Mouse (Mus musculus): ENCODE results near the gene Pcdh19. TPM values are rescaled to one million over a fixed set of nuclear protein-coding genes. Genes with fewer than 3 reads are reported as not detected.

Gene Pcdh19
- polyA plus RNA-seq, 1 experiment from 2014 or later: 0.95 TPM

DNA sequence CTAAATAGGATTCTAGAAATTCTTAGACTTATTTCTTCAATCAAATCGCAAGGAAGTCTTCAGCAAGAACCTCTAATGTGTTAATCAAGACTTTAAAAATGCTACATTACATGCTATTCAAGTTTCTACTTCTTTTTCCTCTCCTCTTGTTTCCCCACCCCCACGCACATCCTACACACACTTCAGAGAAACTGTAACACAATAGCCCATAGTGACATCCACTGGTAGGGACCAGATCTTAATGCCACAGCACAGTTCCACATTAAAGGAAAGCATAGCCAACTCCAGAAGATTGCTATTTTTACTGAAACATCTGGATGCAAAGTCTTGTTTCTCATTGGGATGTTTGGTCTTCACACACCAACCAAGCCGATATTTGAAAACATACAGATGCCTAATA, 4.8 kb downstream of the Pcdh19 start:
- H3K4me3 ChIP-seq (ENCODE audit: low read length): no peak overlapping the region
- H3K4me2 ChIP-seq (ENCODE audit: low read depth, low read length): no peak overlapping the region
- no peak overlapping the region for H3K27ac ChIP-seq (ENCODE audit: low read length)
- H3K9me3 ChIP-seq (replicated peaks; ENCODE audit: control insufficient read depth, low read length): no peaks in the 10 kb centered on the region
- no peaks in the 10 kb centered on the region for H3K36me3 ChIP-seq (ENCODE audit: control insufficient read depth, insufficient read depth)
- peaks cover 37% of the 10 kb centered on the region for H3K27me3 ChIP-seq (ENCODE audit: control insufficient read depth, insufficient read depth, low read length)
- H3K9ac ChIP-seq (ENCODE audit: low read length): no peak overlapping the region
- ATAC-seq (replicated peaks; ENCODE audit: extremely low read depth, insufficient read depth, low FRiP score): no peak
- H3K4me1 ChIP-seq (ENCODE audit: control insufficient read depth, insufficient read depth, low read length): no peaks in the 10 kb centered on the region
- 44% methylated on average over 3 of the region's 3 CpGs for WGBS

DNA sequence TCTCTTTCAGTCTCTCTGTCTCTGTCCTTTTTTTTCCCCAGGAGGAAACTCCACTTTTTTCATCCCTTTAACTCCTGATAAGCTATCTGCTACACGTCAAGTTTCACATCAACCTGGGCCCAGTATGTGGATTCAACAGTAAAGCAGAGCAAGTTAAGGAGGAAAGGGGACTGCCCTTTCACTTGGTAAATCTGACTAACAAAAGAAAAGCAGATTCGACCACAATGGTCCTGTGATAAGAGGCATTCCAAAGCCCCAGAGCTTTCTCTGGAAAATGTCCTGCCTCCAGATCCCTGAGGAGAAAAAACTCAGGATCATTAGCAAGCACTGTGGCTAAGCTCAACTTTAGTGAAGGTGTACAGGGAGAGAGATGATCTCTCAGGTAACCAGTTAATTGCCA, 13.7 kb downstream of the Pcdh19 start:
- Histone ChIP-seq H3K4me3 (ENCODE audit: low read length) (no peak overlapping the region), H3K4me1 (ENCODE audit: control insufficient read depth, insufficient read depth, low read length) (no peaks in the 10 kb centered on the region), H3K9ac (ENCODE audit: low read length) (no peak overlapping the region), H3K27ac (ENCODE audit: low read length) (no peak overlapping the region), H3K9me3 (replicated peaks; ENCODE audit: control insufficient read depth, low read length) (no peaks in the 10 kb centered on the region), H3K36me3 (ENCODE audit: control insufficient read depth, insufficient read depth) (no peaks in the 10 kb centered on the region), H3K27me3 (ENCODE audit: control insufficient read depth, insufficient read depth, low read length) (no peaks in the 10 kb centered on the region), H3K4me2 (ENCODE audit: low read depth, low read length) (no peak overlapping the region)
- 7% methylated on average over 2 of the region's 2 CpGs for WGBS
- no peak for ATAC-seq (replicated peaks; ENCODE audit: extremely low read depth, insufficient read depth, low FRiP score)

DNA sequence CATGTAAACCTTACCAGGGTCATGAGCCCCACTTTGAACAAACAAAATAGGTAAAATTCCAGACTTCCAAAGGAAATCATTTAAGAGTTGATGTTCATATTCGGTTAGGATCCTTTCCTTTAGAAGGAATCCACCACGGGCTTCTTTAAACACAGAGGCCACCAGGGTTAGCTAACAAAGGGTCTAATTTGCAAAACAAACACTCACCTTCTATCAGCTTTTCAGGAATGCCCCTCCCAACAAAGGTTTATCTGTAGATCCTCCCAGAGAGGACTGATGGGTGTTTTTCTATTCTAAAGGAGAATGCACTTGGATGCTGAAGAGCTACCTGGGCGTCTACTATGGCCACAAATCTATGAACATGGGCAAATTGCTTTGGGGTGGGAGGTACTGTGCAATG, 15.0 kb downstream of the Pcdh19 start:
- no peaks in the 10 kb centered on the region for H3K27me3 ChIP-seq (ENCODE audit: control insufficient read depth, insufficient read depth, low read length)
- WGBS: 24% methylated on average over 3 of the region's 3 CpGs
- H3K4me2 ChIP-seq (ENCODE audit: low read depth, low read length): no peak overlapping the region
- ATAC-seq (replicated peaks; ENCODE audit: extremely low read depth, insufficient read depth, low FRiP score): no peak
- no peak overlapping the region for H3K27ac ChIP-seq (ENCODE audit: low read length)
- H3K9me3 ChIP-seq (replicated peaks; ENCODE audit: control insufficient read depth, low read length): no peaks in the 10 kb centered on the region
- no peaks in the 10 kb centered on the region for H3K36me3 ChIP-seq (ENCODE audit: control insufficient read depth, insufficient read depth)
- H3K4me1 ChIP-seq (ENCODE audit: control insufficient read depth, insufficient read depth, low read length): no peaks in the 10 kb centered on the region
- no peak overlapping the region for H3K9ac ChIP-seq (ENCODE audit: low read length)
- H3K4me3 ChIP-seq (ENCODE audit: low read length): no peak overlapping the region

DNA sequence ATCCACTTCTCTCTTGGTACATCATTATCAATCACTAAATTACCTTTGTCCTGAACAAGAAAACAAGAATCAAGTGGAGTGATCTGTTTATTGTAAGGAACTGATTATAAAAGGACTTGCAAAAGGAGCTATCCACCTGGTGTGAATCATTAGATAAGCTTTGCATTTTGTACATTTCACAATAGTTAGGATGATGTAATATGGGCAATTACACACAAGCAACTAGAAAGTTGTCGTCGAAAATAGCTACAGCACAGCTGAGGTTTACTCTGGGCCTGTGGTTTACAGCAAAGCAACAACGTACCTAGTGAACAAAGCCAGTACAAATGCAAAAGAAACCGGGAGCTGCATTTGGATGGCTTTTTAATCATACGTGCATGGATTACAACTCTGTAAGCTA, 28.7 kb downstream of the Pcdh19 start:
- no peaks in the 10 kb centered on the region for H3K36me3 ChIP-seq (ENCODE audit: control insufficient read depth, insufficient read depth)
- H3K4me2 ChIP-seq (ENCODE audit: low read depth, low read length): no peak overlapping the region
- no peak overlapping the region for H3K9ac ChIP-seq (ENCODE audit: low read length)
- no peak overlapping the region for H3K27ac ChIP-seq (ENCODE audit: low read length)
- H3K27me3 ChIP-seq (ENCODE audit: control insufficient read depth, insufficient read depth, low read length): no peaks in the 10 kb centered on the region
- no peaks in the 10 kb centered on the region for H3K9me3 ChIP-seq (replicated peaks; ENCODE audit: control insufficient read depth, low read length)
- no peak overlapping the region for H3K4me3 ChIP-seq (ENCODE audit: low read length)
- no peak for ATAC-seq (replicated peaks; ENCODE audit: extremely low read depth, insufficient read depth, low FRiP score)
- no peaks in the 10 kb centered on the region for H3K4me1 ChIP-seq (ENCODE audit: control insufficient read depth, insufficient read depth, low read length)
- 68% methylated on average over 5 of the region's 5 CpGs for WGBS

DNA sequence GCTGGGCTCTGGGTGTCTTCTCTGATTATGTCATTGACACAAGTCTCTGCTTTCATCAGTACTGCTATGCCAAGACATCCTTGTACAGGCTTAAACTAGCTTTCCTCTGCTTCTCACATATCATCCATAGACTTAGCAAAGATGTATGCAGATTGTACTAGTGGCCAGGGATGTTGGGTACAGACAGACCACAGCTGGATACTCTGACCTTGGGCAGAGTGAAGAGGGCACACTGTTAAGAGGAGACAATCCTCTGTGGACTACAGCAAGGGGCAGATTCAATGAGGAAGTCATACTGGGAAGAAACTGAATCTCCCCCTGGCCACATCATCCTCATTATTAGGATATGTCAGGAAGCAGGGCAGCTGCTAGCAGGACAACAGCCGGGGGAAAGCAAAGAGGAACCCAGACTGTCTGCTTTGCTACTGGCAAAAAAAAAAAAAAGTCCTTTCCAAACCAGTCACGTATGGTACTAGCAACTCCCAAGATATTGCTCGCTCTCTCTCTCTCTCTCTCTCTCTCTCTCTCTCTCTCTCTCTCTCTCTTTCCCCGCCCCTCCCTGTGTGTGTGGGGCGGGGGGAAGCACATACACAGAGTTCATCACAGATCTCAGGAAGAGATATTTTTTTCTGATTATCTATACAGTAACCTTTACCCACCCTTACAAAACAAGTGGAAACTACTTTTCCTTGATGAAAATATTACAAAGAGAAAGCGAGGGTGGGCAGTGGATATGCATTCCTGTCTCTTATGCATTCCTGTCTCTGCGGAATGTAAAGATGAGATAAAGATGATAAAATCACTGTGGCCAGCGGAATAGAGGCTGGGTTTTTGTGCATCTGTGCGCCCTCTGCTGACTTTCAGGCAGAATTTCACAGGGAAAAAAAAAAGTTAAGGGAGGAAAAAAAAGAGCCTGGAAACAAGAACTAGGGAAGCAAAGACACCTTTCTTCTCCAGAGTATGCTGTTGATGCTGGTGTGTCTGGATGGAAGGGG, 31.2 kb downstream of the Pcdh19 start:
- no peak for ATAC-seq (replicated peaks; ENCODE audit: extremely low read depth, insufficient read depth, low FRiP score)
- no peaks in the 10 kb centered on the region for H3K4me1 ChIP-seq (ENCODE audit: control insufficient read depth, insufficient read depth, low read length)
- peak overlapping the region; percentile 49 for H3K4me2 ChIP-seq (ENCODE audit: low read depth, low read length)
- H3K27ac ChIP-seq (ENCODE audit: low read length): no peak overlapping the region
- H3K9me3 ChIP-seq (replicated peaks; ENCODE audit: control insufficient read depth, low read length): no peaks in the 10 kb centered on the region
- H3K9ac ChIP-seq (ENCODE audit: low read length): no peak overlapping the region
- no peaks in the 10 kb centered on the region for H3K36me3 ChIP-seq (ENCODE audit: control insufficient read depth, insufficient read depth)
- peak overlapping the region; percentile 12; the same call in 1 of the 2 replicates for H3K4me3 ChIP-seq (ENCODE audit: low read length)
- 21% methylated on average over 8 of the region's 9 CpGs for WGBS
- H3K27me3 ChIP-seq (ENCODE audit: control insufficient read depth, insufficient read depth, low read length): no peaks in the 10 kb centered on the region

DNA sequence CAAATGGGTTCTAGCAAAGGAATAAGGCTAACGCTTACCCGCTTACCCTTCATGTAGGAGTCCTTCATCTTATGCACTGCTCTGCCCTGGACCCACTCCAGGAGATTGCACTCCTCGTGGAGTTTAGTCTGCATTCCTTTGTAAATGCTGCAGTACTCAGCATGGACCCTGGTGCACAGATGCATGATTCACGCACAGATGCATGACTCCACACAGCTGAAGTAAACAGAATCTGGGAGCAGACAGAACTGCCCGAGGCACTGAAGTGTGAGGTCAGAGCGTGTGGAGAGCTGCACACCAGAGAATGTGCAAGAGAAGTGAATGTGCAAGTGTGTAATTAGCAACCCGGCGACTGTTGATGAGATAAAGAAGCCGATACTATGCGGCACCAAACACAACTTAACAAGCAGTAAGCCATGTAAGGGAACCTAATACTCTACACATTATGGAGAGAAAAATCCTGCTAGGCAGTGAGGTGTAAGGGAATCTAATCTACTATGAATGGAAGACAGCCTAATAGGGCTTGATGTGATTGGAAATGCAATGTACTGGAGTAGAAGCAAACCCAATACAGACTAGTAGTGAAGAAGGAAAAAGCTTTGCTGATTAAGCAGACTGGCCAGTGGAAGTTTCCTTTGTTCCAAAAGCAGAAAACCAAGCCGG, 32.8 kb downstream of the Pcdh19 start:
- H3K27me3 ChIP-seq (ENCODE audit: control insufficient read depth, insufficient read depth, low read length): no peaks in the 10 kb centered on the region
- no peaks in the 10 kb centered on the region for H3K9me3 ChIP-seq (replicated peaks; ENCODE audit: control insufficient read depth, low read length)
- H3K4me2 ChIP-seq (ENCODE audit: low read depth, low read length): no peak overlapping the region
- H3K36me3 ChIP-seq (ENCODE audit: control insufficient read depth, insufficient read depth): no peaks in the 10 kb centered on the region
- H3K9ac ChIP-seq (ENCODE audit: low read length): no peak overlapping the region
- ATAC-seq (replicated peaks; ENCODE audit: extremely low read depth, insufficient read depth, low FRiP score): no peak
- H3K27ac ChIP-seq (ENCODE audit: low read length): no peak overlapping the region
- WGBS: 60% methylated on average over 11 of the region's 11 CpGs
- no peak overlapping the region for H3K4me3 ChIP-seq (ENCODE audit: low read length)
- no peaks in the 10 kb centered on the region for H3K4me1 ChIP-seq (ENCODE audit: control insufficient read depth, insufficient read depth, low read length)

DNA sequence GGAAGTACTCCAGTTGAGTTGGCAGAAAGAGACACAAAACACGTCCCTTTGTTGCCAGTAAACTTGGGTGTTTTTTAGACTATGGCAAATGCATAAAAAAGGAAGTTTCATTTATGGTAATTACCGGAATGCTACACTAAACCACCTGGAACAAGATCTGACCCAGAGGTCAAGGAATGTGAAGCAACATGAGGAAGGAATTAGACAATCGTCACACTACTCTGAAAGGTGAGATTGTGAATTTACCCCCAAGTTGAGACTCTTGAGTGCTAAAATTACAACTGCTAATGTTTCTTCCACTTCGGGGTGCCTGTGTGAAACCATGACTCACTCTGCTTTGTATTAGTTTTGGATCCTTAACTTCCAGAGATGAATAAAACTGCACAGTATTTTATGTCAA, 33.6 kb downstream of the Pcdh19 start:
- Histone ChIP-seq H3K4me3 (ENCODE audit: low read length) (no peak overlapping the region), H3K36me3 (ENCODE audit: control insufficient read depth, insufficient read depth) (no peaks in the 10 kb centered on the region), H3K4me2 (ENCODE audit: low read depth, low read length) (no peak overlapping the region), H3K9me3 (replicated peaks; ENCODE audit: control insufficient read depth, low read length) (no peaks in the 10 kb centered on the region), H3K4me1 (ENCODE audit: control insufficient read depth, insufficient read depth, low read length) (no peaks in the 10 kb centered on the region), H3K9ac (ENCODE audit: low read length) (no peak overlapping the region), H3K27me3 (ENCODE audit: control insufficient read depth, insufficient read depth, low read length) (no peaks in the 10 kb centered on the region), H3K27ac (ENCODE audit: low read length) (no peak overlapping the region)
- no peak for ATAC-seq (replicated peaks; ENCODE audit: extremely low read depth, insufficient read depth, low FRiP score)
- WGBS: 58% methylated on average over 4 of the region's 4 CpGs

DNA sequence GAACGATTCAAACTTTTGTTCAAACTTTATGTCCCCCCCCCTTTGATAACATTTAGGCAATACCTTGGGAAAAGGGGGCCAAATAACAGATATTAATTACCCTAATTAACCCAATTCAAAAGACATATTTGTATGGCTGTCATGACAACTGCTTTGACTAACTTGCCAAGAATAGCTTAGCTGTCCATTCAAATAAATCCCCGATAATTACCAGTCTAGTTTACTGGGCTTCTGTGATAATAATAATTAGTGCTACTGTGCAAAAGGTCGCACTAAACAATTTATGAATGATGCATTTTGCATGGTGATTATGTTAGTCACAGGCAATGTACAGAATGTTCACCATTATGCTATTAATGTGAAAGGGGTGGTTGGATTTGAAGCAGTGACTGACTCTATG, 35.7 kb downstream of the Pcdh19 start:
- H3K4me3 ChIP-seq (ENCODE audit: low read length): no peak overlapping the region
- no peaks in the 10 kb centered on the region for H3K36me3 ChIP-seq (ENCODE audit: control insufficient read depth, insufficient read depth)
- H3K27ac ChIP-seq (ENCODE audit: low read length): no peak overlapping the region
- no peak overlapping the region for H3K9ac ChIP-seq (ENCODE audit: low read length)
- H3K9me3 ChIP-seq (replicated peaks; ENCODE audit: control insufficient read depth, low read length): no peaks in the 10 kb centered on the region
- H3K27me3 ChIP-seq (ENCODE audit: control insufficient read depth, insufficient read depth, low read length): no peaks in the 10 kb centered on the region
- ATAC-seq (replicated peaks; ENCODE audit: extremely low read depth, insufficient read depth, low FRiP score): no peak
- 77% methylated on average over 3 of the region's 3 CpGs for WGBS
- no peak overlapping the region for H3K4me2 ChIP-seq (ENCODE audit: low read depth, low read length)
- no peaks in the 10 kb centered on the region for H3K4me1 ChIP-seq (ENCODE audit: control insufficient read depth, insufficient read depth, low read length)

DNA sequence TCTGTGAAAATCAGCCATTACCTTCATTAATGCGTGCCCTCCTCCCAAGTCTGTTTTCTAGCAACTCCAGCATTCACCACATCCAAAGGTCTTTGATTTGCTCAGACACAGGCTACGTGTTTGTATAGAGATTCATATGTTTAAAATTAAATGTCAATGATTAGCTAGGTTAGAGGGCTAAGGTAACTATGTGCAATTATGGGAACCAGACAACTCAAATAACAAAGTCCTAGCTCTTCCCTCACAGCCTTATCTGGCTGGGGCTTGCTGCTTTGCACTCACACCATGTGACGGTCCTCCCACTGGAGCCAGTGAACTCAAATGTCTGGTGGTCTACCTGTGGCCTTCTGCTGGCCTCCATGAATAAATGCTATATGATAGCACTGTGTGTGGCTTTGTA, 38.4 kb downstream of the Pcdh19 start:
- no peaks in the 10 kb centered on the region for H3K36me3 ChIP-seq (ENCODE audit: control insufficient read depth, insufficient read depth)
- no peak overlapping the region for H3K4me2 ChIP-seq (ENCODE audit: low read depth, low read length)
- no peaks in the 10 kb centered on the region for H3K9me3 ChIP-seq (replicated peaks; ENCODE audit: control insufficient read depth, low read length)
- no peak for ATAC-seq (replicated peaks; ENCODE audit: extremely low read depth, insufficient read depth, low FRiP score)
- no peak overlapping the region for H3K9ac ChIP-seq (ENCODE audit: low read length)
- no peak overlapping the region for H3K4me3 ChIP-seq (ENCODE audit: low read length)
- H3K27me3 ChIP-seq (ENCODE audit: control insufficient read depth, insufficient read depth, low read length): no peaks in the 10 kb centered on the region
- WGBS: 74% methylated on average over 3 of the region's 3 CpGs
- no peak overlapping the region for H3K27ac ChIP-seq (ENCODE audit: low read length)
- H3K4me1 ChIP-seq (ENCODE audit: control insufficient read depth, insufficient read depth, low read length): no peaks in the 10 kb centered on the region

Measured in heart, embryonic 16.5 days (tissue).